Mouse (Mus musculus) kidney, adult 2 months (tissue): Measurements from ENCODE around the gene Oprm1.

Experiments
- CTCF ChIP-seq: fragments of 200-500 bp; conservative IDR thresholded peaks from 2 replicates; pipeline ENCODE4 v1.5.1; 2011; ENCODE audit warnings: low read depth, mild to moderate bottlenecking, control low read depth, low read length, moderate library complexity, mixed read lengths; ENCODE audit not compliant: insufficient read depth, insufficient read length
- POLR2A ChIP-seq: fragments of 200-500 bp; IDR thresholded peaks from one replicate; pipeline ENCODE4 v1.6.1; 2011; ENCODE audit warnings: low read depth, low read length, control low read depth

- TF ChIP-seq CTCF: no peak
- no peak for TF ChIP-seq POLR2A
These were observed 31.9 kb downstream of the Oprm1 start for GRCm38 (mm10) chr10:6790226-6790625.
